Mouse (Mus musculus): ENCODE results near the gene Il17rb.

- TF ChIP-seq EP300 (IDR thresholded peaks at IDR 0.05; ENCODE audit: insufficient read depth, low read depth, low read length) (no peak), CTCF (IDR thresholded peaks at IDR 0.05; ENCODE audit: low read depth, low read length) (no peak)
These were observed 41.1 kb downstream of the Il17rb start for GRCm38 (mm10) chr14:29967611-29968010.
